Mouse (Mus musculus): ENCODE measurements around the gene Zfp869.
"Not testable (repeated sequence)": the region's sequence is repeated elsewhere in the genome, so short reads cannot be mapped to it uniquely, and the experiment has no call there.

The Zfp869 gene

DNA sequence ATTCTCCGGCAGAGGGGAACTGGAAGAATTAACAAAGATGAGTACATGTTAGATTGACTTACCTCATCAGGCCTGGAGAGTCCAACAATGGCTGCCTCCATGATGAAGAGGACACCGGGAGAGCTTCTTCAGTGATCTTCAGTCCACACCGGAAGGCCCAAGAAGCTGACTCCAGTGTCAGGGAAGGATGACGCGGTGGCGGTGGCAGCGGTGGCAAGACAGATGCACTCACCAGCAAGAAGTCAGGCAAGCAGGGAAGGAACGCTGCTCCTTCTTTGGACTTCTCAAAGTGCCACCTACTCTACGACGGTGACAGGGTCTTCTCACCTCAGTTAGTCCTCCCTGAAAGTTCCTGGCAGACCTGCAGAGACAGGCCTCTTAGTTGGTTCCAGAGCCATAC, at the start of gene Zfp869:
Gene Zfp869 (minus strand): TSS at position 101 of the 400 bp plus-strand sequence.
- not testable (repeated sequence) for DNase-seq (ENCODE audit: low spot score)

DNA sequence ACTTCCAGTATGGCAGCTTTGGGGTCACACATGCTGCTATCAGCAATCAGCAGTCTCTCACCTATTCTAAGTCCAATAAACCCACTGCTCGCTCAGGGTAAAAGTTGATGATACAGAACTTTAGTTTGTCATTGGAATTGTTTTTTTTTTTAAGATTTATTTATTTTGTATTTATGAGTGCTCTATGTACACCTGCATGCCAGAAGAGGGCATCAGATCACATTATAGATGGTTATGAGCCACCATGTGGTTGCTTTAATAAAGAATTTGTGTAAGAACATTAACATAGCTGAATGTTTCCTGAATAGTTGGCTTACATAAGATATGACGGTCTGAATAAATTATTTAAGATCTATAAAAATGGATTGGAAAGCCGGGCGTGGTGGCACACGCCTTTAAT, 47.8 kb upstream of the Zfp869 start:
- DNase-seq (ENCODE audit: low spot score), result no peak

DNA sequence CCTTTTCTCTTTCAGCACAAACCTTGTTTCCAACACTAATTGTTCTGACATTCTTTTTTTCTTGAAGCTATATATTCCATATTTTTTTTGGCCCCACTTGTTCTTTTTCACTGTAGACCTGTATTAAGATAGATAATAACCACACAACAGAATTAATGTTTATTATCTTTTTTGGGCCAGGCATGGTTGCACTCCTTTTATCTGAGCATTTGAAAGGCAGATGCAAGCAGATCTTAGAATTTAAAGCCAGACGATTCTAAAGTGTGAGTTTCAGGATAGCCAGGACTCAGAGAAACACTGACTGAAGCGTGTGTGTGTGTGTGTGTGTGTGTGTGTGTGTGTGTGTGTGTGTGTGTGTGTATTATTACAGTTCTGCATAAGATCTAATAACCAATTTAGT, 41.9 kb upstream of the Zfp869 start:
- no peak for DNase-seq (ENCODE audit: low spot score)

DNA sequence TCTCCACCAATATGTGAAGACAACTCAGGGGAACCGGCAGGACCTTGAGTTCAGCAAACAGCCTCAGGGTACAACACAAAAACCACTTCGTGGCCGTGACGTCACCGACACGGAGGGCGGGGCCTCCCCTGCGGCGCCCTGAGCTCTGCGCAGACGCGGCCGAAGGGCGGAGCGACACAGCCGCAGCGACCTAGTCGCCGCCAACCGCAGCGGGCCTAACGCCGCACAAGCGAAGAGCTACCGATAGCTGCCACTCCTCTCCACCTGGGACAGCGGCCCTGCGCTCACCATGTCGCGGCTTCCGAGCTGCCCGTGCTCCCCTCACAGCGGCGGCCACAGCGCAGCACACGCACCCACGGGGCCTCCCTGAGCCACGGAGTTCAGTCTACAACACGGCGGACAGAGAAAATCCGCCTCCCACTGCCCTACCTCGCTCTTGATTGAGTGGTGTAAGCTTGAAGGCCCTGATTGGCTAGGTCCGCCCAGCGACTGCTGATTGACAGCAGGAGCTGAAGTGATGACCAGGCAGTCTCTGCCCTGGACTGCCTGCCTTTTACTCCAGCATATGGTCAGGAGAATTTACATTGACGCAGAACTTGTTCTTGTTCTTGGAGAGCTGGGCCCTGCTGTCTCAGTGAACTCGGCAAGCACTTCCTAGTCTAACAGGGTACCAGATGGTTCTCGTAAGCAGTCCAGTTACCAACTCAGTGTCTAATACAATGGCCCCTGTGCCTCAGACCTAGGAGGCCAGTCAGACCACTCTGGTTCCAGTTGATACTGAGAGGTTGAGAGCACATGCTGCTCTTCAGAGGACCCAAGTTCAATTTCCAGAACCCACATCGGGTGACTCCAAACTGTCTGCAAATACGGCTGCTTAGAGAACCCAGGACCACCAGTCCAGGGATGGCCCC, 39.3 kb upstream of the Zfp869 start, which contains the start of gene Zfp963:
Gene Zfp963 (minus strand): TSS at position 427 of the 911 bp plus-strand sequence.
- peak; percentile 77 for DNase-seq (ENCODE audit: low spot score)

DNA sequence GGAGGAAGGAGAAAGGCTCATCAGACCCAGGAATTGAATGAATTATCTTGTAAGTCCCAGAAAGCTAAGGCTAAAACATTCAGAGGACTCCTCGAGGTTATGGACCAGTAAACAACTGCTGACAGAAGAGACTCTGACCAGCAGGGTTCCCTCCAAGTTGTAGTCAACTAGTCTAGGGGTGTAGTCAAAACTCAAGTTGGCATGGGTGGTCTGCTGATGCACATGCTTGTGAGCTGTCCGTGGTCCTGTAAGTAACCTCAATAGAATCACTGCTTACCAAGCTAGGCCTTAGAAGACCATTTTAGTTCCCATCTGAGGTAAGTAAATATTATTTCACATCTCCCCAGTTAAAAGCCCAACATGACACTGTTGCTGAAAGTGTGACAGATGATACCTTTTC, 30.7 kb upstream of the Zfp869 start:
- no peak for DNase-seq (ENCODE audit: low spot score)

DNA sequence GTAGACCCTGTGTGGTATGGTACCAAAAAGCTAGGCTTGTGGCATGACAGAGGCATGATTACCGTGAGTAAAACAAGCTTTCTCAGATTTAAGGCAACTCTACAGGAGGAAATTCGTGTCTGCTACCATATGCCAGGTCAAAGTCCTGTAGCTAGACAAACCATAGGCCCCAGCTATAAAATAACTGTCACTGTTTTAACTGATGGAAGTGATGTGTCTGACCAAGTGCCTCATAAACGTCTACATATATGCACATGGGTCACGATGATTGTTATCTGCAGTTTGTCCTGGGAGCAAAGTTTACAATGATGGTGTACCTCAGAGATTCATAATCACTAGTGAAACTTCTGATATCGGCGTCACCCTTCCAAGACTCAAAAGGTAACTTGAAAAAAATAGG, 30.2 kb upstream of the Zfp869 start:
- no peak for DNase-seq (ENCODE audit: low spot score)

DNA sequence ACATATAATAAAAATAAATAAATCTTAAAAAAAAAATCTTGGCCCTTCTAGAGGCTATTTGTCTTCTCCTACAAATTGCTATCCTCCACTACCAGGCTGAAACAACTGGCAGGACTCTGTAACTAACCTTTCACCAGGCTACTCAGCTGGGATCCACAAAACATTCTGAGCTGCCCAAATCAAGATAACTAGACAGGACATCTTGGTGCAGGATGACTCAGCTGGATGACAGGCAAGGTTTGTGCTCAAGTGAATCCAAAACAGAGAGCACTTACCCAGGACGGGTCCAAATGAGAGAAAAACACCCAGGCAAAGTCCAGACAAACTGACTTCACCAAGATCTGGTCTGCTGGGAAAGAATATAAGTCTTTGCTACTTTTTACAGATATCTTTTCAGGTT, 25.0 kb upstream of the Zfp869 start:
- DNase-seq (ENCODE audit: low spot score), result no peak

DNA sequence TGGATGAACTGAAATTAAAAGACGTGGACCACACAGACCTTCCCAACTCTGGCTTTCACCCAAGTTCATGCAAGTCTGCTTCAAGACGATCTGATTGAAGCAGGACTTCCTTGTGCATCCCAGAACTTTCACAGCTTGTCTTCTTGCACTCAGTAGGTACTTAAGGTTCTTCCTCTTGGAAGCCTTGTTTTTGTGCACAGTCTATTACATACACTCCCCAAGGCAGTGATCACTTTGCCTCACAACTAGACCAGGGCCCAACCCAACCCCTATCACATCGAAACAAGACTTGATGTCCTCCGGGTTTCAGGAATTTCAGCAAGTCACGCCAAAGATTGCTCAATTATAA, 6.7 kb upstream of the Zfp869 start:
- DNase-seq (ENCODE audit: low spot score), result no peak

GRCm38 (mm10) chr8:69716403-69717231, 6.1 kb upstream of the Zfp869 start:
- DNase-seq (ENCODE audit: low spot score), result peak; percentile 80

GRCm38 (mm10) chr8:69715366-69715765, 4.8 kb upstream of the Zfp869 start:
- DNase-seq (ENCODE audit: low spot score), result no peak

DNA sequence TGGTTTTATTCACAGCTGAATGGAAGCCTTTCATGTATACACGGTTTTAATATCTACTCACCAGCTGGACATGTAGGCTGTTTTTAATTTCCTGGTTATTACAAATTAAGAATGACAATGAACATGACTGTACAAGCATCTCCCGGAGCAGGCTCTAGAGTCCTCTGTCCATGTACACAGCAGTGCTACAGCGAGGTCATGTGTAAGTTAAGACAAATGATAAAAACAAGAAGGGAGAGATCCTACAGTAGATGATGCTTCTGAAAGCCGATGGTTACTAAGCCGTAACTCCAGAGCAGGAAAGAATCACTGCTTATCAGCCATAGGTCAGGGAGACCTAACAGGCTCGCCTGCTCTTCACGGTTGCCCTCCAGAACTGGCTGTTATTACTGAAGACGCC, 3.0 kb upstream of the Zfp869 start:
- DNase-seq (ENCODE audit: low spot score), result no peak

- no peak for DNase-seq (ENCODE audit: low spot score)
Measured at GRCm38 (mm10) chr8:69701810-69702209, 8.7 kb downstream of the Zfp869 start.

GRCm38 (mm10) chr8:69665051-69665450, 45.5 kb downstream of the Zfp869 start:
- not testable (repeated sequence) for DNase-seq (ENCODE audit: low spot score)

DNA sequence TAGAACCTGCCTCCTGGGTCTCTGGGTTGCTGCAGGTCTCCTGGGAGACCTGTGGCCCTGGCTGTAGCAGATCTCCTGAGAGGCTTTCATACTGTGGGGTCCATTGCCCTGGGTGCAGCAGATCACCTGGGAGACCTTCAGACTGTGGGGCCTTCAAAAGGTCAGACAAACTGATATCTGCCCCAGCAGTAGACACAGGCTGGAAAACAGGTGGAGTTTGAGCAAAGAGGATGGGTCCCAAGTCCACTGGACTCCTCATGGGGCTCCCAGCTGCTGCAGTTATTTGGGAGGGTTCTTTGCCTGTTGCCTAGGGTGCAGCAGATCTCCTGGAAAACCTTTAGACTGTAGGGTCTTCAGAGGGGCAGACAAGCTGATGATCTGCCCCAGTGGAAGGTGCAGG, 49.2 kb downstream of the Zfp869 start:
- DNase-seq (ENCODE audit: low spot score), result no peak

Data from urinary bladder, postnatal 10 days (tissue).